Mouse (Mus musculus) CD8-positive naive resting alpha-beta T cell, adult 2 months (primary cell): ENCODE results near the gene Vmn1r167.
"Not testable (repeated sequence)": the region's sequence is repeated elsewhere in the genome, so short reads cannot be mapped to it uniquely, and the experiment has no call there.

Experiments used
- DNase-seq, 2 experiments: peaks; one replicate each; pipeline ENCODE4 v3.0.0; 2022; ENCODE audit warnings: low read depth in 2 of 2, low spot score in 2 of 2

Vmn1r167 gene

DNA sequence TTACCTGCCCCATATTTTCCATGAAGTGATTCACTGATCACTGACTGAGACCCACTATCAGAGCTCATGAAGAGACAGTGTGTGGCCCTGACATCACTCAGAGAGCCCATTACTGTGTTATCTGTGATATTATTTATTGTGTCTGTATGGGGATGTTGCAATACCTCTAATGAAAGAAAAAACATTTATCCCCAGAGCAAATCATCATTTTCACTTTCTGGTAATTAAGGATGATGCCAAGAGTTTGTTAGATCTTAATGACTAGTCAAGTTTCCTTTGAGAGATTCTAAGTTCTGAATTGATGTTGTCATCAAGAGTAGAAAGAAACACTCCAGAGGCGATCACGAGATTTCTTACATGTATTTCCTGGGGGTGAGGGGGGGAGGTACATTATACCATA lies at the start of gene Vmn1r167:
TSS of gene Vmn1r167 (minus strand) at position 101 of the 400 bp plus-strand sequence.
- DNase-seq = not testable (repeated sequence)

DNA sequence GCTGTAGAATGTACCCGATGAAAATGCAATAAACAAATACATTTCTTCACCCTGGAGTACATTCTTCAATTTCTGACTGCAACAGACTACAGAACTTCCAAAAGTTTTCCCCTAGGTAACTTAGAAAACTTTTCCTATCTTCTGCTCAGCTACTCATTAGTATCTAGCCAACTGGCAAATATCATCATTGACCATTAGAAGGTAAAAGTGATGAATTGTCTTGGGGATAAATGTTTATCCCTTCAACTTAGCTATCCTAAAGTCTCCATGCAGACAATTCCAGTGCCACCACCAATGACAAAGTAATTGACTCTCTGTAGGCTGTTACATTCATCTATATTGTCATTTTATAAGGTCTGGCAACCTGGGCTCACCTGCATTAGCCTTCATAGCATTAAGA lies 32.4 kb upstream of the Vmn1r167 start, which contains the start of gene Vmn1r168:
TSS of gene Vmn1r168 (plus strand) at position 301 of the 400 bp plus-strand sequence.
- not testable (repeated sequence) for DNase-seq

DNA sequence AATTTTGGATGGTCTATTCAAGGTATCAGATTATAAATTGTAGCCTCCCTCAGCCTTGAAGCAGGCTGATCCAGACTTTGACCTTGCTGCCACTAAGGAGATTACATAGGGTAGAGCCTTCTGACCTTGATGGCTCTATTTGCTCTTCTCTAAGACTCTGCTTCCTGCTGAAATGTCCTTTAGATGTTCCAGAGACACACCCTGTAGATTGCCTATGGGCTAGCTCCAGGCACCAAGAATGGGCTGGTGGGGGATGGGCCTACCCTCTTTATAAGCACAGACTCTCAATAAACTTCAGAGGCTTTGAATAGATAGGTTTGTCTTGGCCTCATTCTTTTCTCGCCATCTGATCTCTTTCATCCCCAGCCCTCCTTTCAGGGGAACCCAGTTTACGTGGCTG lies 34.1 kb downstream of the Vmn1r167 start:
- DNase-seq = not testable (repeated sequence)

DNA sequence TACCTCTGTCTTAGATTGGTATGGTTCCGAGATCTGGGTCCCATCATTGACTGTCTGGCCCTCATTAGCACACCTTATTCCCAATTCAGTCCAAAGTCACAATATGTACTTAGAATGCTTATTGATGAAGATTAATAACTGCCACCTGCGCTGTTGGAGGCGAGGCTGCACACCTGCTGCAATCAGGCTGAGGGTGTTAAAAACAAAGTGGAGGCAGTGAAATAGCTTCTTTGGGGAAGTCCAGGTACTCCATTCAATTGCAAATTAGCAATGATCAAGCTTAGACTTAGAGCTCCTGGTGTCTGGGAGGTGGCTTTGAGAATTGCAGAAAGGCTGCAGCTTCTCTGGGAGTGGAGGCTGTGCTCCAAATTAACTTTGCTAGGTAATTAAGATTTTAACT lies 36.2 kb downstream of the Vmn1r167 start:
- DNase-seq = not testable (repeated sequence)

DNA sequence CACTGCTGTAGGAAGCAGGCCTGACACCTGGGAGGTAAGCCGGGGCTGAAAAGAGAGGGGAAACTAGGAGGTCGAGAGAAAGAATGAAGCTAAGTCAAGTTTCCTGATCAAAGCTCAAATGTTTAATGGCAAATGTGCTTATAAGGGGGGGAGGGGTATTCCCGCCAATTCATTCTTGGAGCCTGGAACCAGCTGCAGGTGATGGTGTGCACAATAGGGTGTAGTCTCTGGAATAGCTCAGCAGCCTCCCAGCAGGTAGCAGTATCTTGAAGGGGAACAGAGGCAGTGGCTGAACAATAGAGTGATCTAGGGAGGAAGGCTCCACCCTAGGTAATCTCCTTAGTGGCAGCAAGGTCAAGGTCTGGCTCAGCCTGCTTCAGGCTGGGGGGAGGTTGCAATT lies 36.8 kb downstream of the Vmn1r167 start:
- not testable (repeated sequence) for DNase-seq
